Mouse (Mus musculus) thymus, adult 2 months (tissue): ENCODE data around the gene Ift88.

Experiments used
- CTCF ChIP-seq: fragments of 200-500 bp; IDR thresholded peaks from 2 replicates; pipeline ENCODE4 v1.5.1; 2012; ENCODE audit warnings: mild to moderate bottlenecking, control low read depth, low read length, moderate library complexity, borderline replicate concordance; ENCODE audit not compliant: control insufficient read depth, poor library complexity, insufficient read depth; ENCODE audit errors: extremely low read depth
- POLR2A ChIP-seq: fragments of 200-500 bp; IDR thresholded peaks from 2 replicates; pipeline ENCODE4 v1.6.1; 2012; ENCODE audit warnings: mild to moderate bottlenecking, low read length, control low read depth, moderate library complexity; ENCODE audit not compliant: control insufficient read depth, poor library complexity, insufficient read depth; ENCODE audit errors: extremely low read depth

DNA sequence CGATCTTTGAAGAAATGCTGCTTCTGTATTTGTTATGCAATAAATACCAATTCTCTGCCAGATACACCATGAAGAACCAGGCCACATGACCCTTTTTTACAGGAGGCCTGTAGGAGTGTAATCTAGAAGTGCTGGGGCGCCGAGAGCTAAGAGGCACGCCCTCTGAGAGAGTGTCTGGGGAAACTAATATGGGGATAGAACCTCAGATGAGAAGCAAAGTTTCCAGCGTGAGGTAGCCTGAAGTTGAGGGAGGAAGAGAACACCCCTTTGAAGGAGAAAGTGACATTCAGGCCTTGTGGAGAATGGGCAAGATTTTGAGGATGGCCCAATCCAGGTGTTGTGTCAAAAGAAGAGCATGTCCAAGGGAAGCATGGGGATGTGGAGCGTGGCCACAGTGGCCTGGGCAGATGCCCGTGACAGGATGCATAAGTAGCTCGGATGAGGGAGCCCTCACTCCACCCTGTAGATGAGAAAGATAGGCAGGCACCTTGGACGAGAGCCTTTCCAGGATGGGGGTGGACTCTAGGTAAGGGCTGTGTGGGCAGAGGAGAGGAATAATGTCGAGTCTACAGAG lies 102.3 kb downstream of the Ift88 start:
- TF ChIP-seq CTCF (no peak), POLR2A (no peak)
